Mouse (Mus musculus): Measurements from ENCODE around the gene Styxl1.

DNA sequence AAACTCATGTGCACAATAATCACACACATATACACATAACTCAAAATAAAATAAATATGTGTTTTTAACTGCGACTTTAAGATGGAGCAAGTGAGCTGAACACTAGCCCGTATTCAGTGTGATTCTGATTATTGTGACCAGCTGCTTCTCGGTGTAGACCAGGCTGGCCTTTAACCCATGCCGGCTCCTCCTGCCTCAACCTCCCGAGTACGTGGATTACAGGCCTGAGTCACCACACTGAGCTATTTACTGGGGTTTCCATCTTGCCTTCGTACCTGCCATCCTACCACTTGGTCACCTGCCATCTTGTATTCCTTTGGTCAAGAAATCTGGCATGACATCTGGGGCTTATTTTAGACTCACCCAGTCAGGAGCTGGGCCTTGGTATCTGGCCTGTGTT lies 74.8 kb downstream of the Styxl1 start:
- TF ChIP-seq EP300 (IDR thresholded peaks at IDR 0.05; ENCODE audit: low read depth) (no peak), CTCF (IDR thresholded peaks at IDR 0.05; ENCODE audit: low read depth) (no peak)
